Mouse (Mus musculus): ENCODE results near the gene Kmo.

DNA sequence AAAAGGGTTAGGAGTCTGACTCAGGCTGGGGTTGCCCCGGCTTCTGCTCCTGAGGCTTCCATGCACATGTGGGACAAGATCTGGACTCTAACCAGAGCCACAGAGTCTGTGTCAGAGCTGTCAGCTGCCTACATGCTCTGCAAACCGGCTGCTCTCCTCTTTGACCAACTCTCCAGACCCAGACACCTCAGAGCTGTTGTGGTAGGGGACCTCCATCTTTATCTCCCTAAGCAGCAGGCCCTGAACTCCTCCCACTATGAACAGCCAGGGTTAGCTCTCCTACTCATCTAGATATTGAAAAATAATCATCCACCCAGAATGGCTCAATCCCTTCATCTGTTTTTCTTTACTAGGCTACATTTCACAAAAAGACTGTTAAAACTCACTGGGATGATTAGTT lies 34.9 kb upstream of the Kmo start:
- TF ChIP-seq GATA1 (IDR thresholded peaks at IDR 0.05; ENCODE audit: borderline replicate concordance, low read length) (no peak), FLI1 (IDR thresholded peaks at IDR 0.05; ENCODE audit: low read length) (no peak)

All from megakaryocyte, embryonic 14.5 days (primary cell).